Mouse (Mus musculus) CH12.LX (cell line): ENCODE data around the gene Aven. TPM values are rescaled to one million over a fixed set of nuclear protein-coding genes. Genes with fewer than 3 reads are reported as not detected.
"Not testable (repeated sequence)": the region's sequence is repeated elsewhere in the genome, so short reads cannot be mapped to it uniquely, and the experiment has no call there.

Experiments used
- DNase-seq: peaks from one replicate; pipeline ENCODE4 v3.0.0-alpha.2; 2013; ENCODE audit errors: extremely low read depth
- H3K27ac ChIP-seq: 2 replicates; pipeline ENCODE4 v1.5.1; 2012; ENCODE audit warnings: low read depth, mild to moderate bottlenecking, control low read depth, moderate library complexity; ENCODE audit not compliant: insufficient read depth
- H3K27me3 ChIP-seq: replicated peaks from 2 replicates; pipeline ENCODE3; 2012; ENCODE audit warnings: inconsistent platforms
- H3K36me3 ChIP-seq, 2 experiments: replicated peaks in 1 of 2; 2 replicates each; pipeline versions ENCODE3 to v1.6.1; 2012; ENCODE audit warnings: inconsistent platforms in 1 of 2, low read length in 1 of 2, mild to moderate bottlenecking in 1 of 2, mixed read lengths in 1 of 2, moderate library complexity in 1 of 2; ENCODE audit not compliant: control insufficient read depth in 1 of 2, insufficient read depth in 1 of 2
- H3K4me1 ChIP-seq, 2 experiments: 2 replicates each; pipeline ENCODE4 v1.6.1; 2012; ENCODE audit warnings: inconsistent platforms in 1 of 2, moderate library complexity in 1 of 2; ENCODE audit not compliant: insufficient read depth in 2 of 2, control insufficient read depth in 1 of 2
- H3K4me2 ChIP-seq: 2 replicates; pipeline ENCODE4 v1.6.1; 2012; ENCODE audit warnings: low read depth, mild to moderate bottlenecking, control low read depth; ENCODE audit not compliant: poor library complexity, insufficient read depth, severe bottlenecking
- H3K4me3 ChIP-seq, 3 experiments: fragments of 150-350 bp in 1 of 3; sonication (generic) in 1 of 3; replicated peaks in 1 of 3; 2 replicates each; pipeline versions ENCODE3 to v1.5.1; 2011 to 2012; ENCODE audit warnings: low read depth in 2 of 3, low read length in 2 of 3, mild to moderate bottlenecking in 2 of 3, moderate library complexity in 2 of 3, control low read depth in 1 of 3, improper control_type of control experiment in 1 of 3, inconsistent platforms in 1 of 3, mixed read lengths in 1 of 3; ENCODE audit not compliant: poor library complexity in 1 of 3
- H3K79me2 ChIP-seq: replicated peaks from 2 replicates; pipeline ENCODE4 v1.6.1; 2012; ENCODE audit warnings: mild to moderate bottlenecking, moderate library complexity; ENCODE audit not compliant: control insufficient read depth, poor library complexity, insufficient read depth, severe bottlenecking; ENCODE audit errors: extremely low read depth
- H3K9ac ChIP-seq: 2 replicates; pipeline ENCODE4 v1.6.1; 2012; ENCODE audit warnings: low read depth, mild to moderate bottlenecking, control low read depth, moderate library complexity; ENCODE audit not compliant: insufficient read depth
- H3K9me3 ChIP-seq: replicated peaks from 2 replicates; pipeline ENCODE3; 2012; ENCODE audit warnings: low read length, inconsistent platforms, mixed read lengths
- E2F4 ChIP-seq: IDR thresholded peaks from 2 replicates; pipeline ENCODE4 v1.6.1; 2011; ENCODE audit warnings: low read depth, low read length, improper control_type of control experiment; ENCODE audit not compliant: insufficient replicate concordance
- ETS1 ChIP-seq: conservative IDR thresholded peaks from 2 replicates; pipeline ENCODE4 v1.6.1; 2012; ENCODE audit warnings: low read depth, mild to moderate bottlenecking, inconsistent platforms, low read length, improper control_type of control experiment, moderate library complexity
- IRF4 ChIP-seq: IDR thresholded peaks from 2 replicates; pipeline ENCODE4 v1.6.1; 2014; ENCODE audit warnings: low read depth, mild to moderate bottlenecking, inconsistent platforms, low read length, improper control_type of control experiment
- MEF2A ChIP-seq: IDR thresholded peaks from 2 replicates; pipeline ENCODE4 v1.6.1; 2014; ENCODE audit warnings: low read depth, mild to moderate bottlenecking, inconsistent platforms, low read length, improper control_type of control experiment, borderline replicate concordance
- POLR2A ChIP-seq: IDR thresholded peaks from 2 replicates; pipeline ENCODE4 v1.6.1; 2011; ENCODE audit warnings: low read depth, mild to moderate bottlenecking, improper control_type of control experiment, low read length
- POLR2AphosphoS2 ChIP-seq: IDR thresholded peaks from 2 replicates; pipeline ENCODE4 v1.6.1; 2011; ENCODE audit warnings: low read depth, low read length, improper control_type of control experiment
- SMC3 ChIP-seq: IDR thresholded peaks from 2 replicates; pipeline ENCODE4 v1.6.1; 2011; ENCODE audit warnings: low read depth, low read length, improper control_type of control experiment
- UBTF ChIP-seq: IDR thresholded peaks from 2 replicates; pipeline ENCODE4 v1.6.1; 2012; ENCODE audit warnings: low read depth, mild to moderate bottlenecking, inconsistent platforms, low read length, improper control_type of control experiment, moderate library complexity
- ZC3H11A ChIP-seq: IDR thresholded peaks from 2 replicates; pipeline ENCODE4 v1.6.1; 2012; ENCODE audit warnings: low read depth, mild to moderate bottlenecking, inconsistent platforms, low read length, improper control_type of control experiment
- ZMIZ1 ChIP-seq: IDR thresholded peaks from 2 replicates; pipeline ENCODE4 v1.6.1; 2012; ENCODE audit warnings: low read depth, mild to moderate bottlenecking, inconsistent platforms, low read length, improper control_type of control experiment
- dilution Hi-C: fragments of 300-500 bp; cut with MboI; formaldehyde crosslinking; loops from 2 replicates; pipeline ENCODE4 v1.14.3; 2020; ENCODE audit warnings: low sequenced_read_pairs; ENCODE audit not compliant: extremely low pct_unique_long_range_greater_than_20kb, extremely low pct_ligation_motif_present
- in situ Hi-C: fragments of 300-500 bp; cut with MboI; formaldehyde crosslinking; loops from 3 replicates; pipeline ENCODE4 v1.14.3; 2019; ENCODE audit warnings: low sequenced_read_pairs, low pct_ligation_motif_present, low pct_unique_long_range_greater_than_20kb, mixed read lengths
- polyA plus RNA-seq: library from polyadenylated mRNA; unstranded; fragments of >175 nt; gene quantifications from 2 replicates; pipeline ENCODE4 v1.2.1, GENCODE M21; 2012; ENCODE audit warnings: low read depth; ENCODE audit not compliant: insufficient read length
- total RNA-seq, 2 experiments: library from RNA; depleted of rRNA; stranded (reverse); fragments of 300-350 nt in 1 of 2; fragments of >200 nt in 1 of 2; gene quantifications; 2 replicates each; pipeline ENCODE4 v1.2.3; 2012 to 2014

Aven gene
- total and polyA plus RNA-seq, 3 experiments = 21.2 to 44.3 (median 33.9) TPM

GRCm38 (mm10) chr2:112443491-112443890 lies 49.3 kb upstream of the Aven start:
- H3K27ac ChIP-seq = no peak overlapping the region
- no peak overlapping the region for H3K9ac ChIP-seq
- H3K27me3 ChIP-seq = no peaks in the 10 kb centered on the region
- no peaks in the 10 kb centered on the region for H3K9me3 ChIP-seq
- no peak for TF ChIP-seq SMC3
- TF ChIP-seq ZMIZ1 = no peak
- no peak for TF ChIP-seq POLR2A
- TF ChIP-seq ZC3H11A = no peak
- no peak for TF ChIP-seq POLR2AphosphoS2
- peaks cover 3 to 5% of the 10 kb centered on the region in 2 experiments; a peak in 2 of 4 replicates for H3K4me1 ChIP-seq
- DNase-seq = no peak
- H3K4me2 ChIP-seq = no peak overlapping the region
- H3K79me2 ChIP-seq = no peaks in the 10 kb centered on the region
- dilution Hi-C loops (no loop called here), in situ Hi-C loops (no loop called here)
- H3K36me3 ChIP-seq = no peaks in the 10 kb centered on the region
- no peak overlapping the region for H3K4me3 ChIP-seq

- Histone ChIP-seq H3K36me3 (no peaks in the 10 kb centered on the region), H3K9ac (no peak overlapping the region), H3K4me3 (no peak overlapping the region), H3K4me1 (peaks cover 3 to 11% of the 10 kb centered on the region in 2 experiments; a peak in 3 of 4 replicates), H3K9me3 (no peaks in the 10 kb centered on the region), H3K27me3 (no peaks in the 10 kb centered on the region), H3K4me2 (no peak overlapping the region), H3K27ac (no peak overlapping the region)
- dilution Hi-C loops = no loop called here
- in situ Hi-C loops = no loop called here
- DNase-seq = no peak
- no peak for TF ChIP-seq MEF2A
- no peak for TF ChIP-seq ZC3H11A
- no peak for TF ChIP-seq ETS1
- TF ChIP-seq E2F4 = no peak
- no peak for TF ChIP-seq UBTF
- TF ChIP-seq, all 38 proteins: peak for 0
- H3K79me2 ChIP-seq = no peaks in the 10 kb centered on the region
Observed at GRCm38 (mm10) chr2:112445511-112445910, 47.3 kb upstream of the Aven start.

GRCm38 (mm10) chr2:112448046-112448445 lies 44.7 kb upstream of the Aven start:
- TF ChIP-seq IRF4 = peak; percentile 52; the same call in 1 of the 2 replicates
- DNase-seq, H3K4me2 ChIP-seq, H3K9ac ChIP-seq, H3K79me2 ChIP-seq, H3K9me3 ChIP-seq, dilution Hi-C loops, in situ Hi-C loops, H3K27ac ChIP-seq, H3K27me3 ChIP-seq, H3K36me3 ChIP-seq, H3K4me3 ChIP-seq: not testable (repeated sequence)
- peaks cover 3 to 22% of the 10 kb centered on the region in 2 experiments; a peak in 3 of 4 replicates for H3K4me1 ChIP-seq
